Mouse (Mus musculus) inflammation-experienced regulatory T-cells (primary cell): Measurements from ENCODE around the gene 1700003H04Rik. TPM values are rescaled to one million over a fixed set of nuclear protein-coding genes. Genes with fewer than 3 reads are reported as not detected.

Experiments used
- polyA plus RNA-seq, 2 experiments: library from polyadenylated mRNA; unstranded; fragments of 100-300 nt; shearing (Covaris generic); gene quantifications; one replicate each; pipeline ENCODE4 v1.2.1; 2017

The 1700003H04Rik gene
- polyA plus RNA-seq, result 1 to 10 TPM in 1 of 2 experiments, not detected in 1; 1.5 TPM

GRCm38 (mm10) chr3:124581001-124581400 is at the start of gene 1700003H04Rik:
Gene 1700003H04Rik (minus strand): TSS chr3:124581101.

Other genes with a start within 250 kb of the 1700003H04Rik start
- gene 1700006A11Rik, start 155.1 kb downstream of the 1700003H04Rik start, polyA plus RNA-seq, result under 1 TPM in 1 of 2 experiments, not detected in 1; 0.12 TPM